Mouse (Mus musculus): ENCODE measurements at regions not wholly inside any gene's neighbourhood (a gene's known extent, or its start where the extent isn't known, plus 50 kb on each side); places are given as distances from the start of the nearest gene placed in this dataset.

DNA sequence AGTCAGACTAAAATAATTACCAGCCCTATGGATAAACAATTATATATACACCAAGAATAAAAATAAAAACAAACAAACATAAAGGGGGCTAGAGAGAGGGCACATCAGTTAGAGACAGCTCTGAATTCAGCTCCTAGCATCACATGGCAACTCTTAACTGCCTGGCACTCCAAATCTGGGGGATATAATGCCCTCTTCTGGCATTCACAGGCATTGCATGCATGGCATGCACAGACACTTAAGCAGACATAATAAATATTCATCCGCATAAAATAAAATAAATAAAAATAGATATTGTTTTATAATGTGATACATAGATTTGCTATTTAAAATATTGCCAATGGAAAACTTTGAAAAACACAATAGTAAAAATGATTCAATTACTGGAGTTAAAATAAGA lies 177.6 kb upstream of the Map3k7 start:
- TF ChIP-seq CTCF (IDR thresholded peaks at IDR 0.05; ENCODE audit: low read depth, low read length) (no peak), POLR2A (IDR thresholded peaks at IDR 0.05; ENCODE audit: extremely low read depth, insufficient read depth, low read length) (no peak)
